Mouse (Mus musculus) retina, postnatal 7 days (tissue): ENCODE results near the gene Afg3l1.
"Not testable (repeated sequence)": the region's sequence is repeated elsewhere in the genome, so short reads cannot be mapped to it uniquely, and the experiment has no call there.

Experiments
- DNase-seq: peaks from one replicate; pipeline ENCODE4 v3.0.0-alpha.2; 2012; ENCODE audit warnings: low read depth, low spot score

The Afg3l1 gene

DNA sequence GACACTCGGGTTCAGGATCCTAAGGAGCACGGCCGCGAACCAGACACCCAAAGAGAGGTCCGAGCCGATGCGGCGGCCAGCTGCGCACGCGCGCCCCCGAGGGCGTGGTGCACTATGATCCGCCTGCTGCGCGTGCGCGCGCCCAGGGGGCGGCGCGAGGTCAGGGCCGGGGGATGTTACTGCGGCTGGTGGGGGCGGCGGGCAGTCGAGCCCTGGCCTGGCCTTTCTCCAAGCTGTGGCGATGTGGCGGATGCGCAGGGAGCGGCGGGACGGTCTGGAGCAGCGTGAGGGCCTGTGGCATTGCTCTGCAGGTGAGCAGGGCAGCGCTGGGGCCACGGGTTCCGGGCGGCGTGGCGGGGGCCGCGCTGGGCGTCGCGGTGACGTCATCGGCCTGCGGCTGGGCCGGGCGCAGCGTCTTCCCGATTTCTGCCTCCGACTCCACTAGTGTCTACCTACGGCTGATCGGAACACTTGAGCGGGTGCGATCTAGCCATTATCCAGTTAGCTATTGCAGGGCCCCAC is at the start of gene Afg3l1:
Gene Afg3l1, plus strand, starts transcription at position 167 of the 522 bp plus-strand sequence.
- peak; percentile 90 for DNase-seq

DNA sequence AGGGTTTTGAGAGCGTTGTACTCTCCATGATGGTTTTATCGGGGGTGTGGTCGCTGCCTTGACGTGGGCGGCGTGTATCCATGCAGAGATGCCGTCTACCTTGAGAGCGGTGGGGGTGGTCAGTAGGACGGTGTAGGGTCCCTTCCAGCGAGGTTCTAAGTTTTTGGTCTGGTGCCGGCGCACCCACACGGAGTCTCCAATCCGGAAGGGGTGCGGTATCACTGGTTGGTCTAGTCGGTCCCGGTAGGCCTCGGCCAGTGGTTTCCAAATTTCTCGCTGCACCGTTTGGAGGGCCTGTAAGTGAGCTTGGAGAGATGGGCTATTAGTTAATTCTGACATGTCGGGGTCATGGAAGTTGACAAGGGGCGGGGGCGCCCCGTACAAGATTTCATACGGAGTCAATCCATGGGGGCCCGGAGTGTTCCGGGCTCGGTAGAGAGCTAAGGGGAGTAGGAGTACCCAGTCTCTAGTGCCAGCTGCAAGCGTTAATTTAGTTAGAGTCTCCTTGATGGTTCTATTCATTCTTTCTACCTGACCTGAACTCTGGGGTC is 49.3 kb upstream of the Afg3l1 start:
- DNase-seq, result no peak

DNA sequence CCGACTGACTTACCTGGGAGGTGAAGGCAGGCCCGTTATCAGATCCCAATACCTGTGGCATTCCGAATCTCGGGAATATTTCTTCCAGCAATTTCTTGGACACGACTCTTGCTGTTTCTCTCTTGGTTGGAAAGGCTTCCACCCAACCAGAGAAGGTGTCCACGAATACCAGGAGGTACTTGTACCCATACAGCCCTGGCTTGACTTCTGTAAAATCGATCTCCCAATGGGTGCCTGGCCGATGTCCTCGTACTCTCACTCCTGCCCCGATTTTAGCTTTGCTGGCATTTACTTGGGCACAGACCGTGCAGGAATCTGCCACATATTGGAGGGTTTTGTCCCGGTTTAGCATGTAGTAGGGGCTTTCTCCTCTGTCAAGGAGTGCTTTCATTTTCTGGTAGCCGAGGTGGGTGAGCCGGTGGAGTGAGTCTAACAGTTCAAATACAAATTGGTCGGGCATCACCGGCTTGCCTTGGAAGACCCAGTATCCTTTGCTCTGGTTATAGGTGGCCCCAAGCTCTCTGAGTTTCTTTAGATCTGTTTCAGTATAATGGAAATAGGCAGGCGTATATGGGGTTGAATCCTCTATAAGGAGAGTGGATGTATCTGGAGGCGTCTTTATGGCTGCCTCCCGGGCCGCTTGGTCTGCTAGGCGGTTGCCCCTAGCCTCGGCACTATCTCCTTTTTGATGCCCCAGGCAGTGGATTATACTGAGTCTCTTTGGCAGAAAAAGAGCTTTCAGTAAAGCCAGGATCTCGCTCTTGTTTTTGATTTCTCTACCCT is 48.6 kb upstream of the Afg3l1 start:
- DNase-seq, result no peak

DNA sequence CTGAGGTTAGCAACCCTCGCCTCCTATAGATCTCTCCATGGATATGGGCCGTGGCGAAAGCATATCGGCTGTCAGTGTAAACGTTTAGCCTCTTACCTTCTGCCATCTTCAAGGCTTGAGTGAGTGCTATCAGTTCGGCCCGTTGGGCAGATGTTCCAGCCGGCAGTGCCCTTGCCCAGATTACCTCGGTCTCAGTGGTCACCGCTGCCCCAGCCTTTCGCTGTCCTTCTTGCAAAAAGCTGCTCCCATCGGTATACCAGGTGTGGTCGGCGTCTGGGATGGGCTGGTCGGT is 48.0 kb upstream of the Afg3l1 start:
- not testable (repeated sequence) for DNase-seq

DNA sequence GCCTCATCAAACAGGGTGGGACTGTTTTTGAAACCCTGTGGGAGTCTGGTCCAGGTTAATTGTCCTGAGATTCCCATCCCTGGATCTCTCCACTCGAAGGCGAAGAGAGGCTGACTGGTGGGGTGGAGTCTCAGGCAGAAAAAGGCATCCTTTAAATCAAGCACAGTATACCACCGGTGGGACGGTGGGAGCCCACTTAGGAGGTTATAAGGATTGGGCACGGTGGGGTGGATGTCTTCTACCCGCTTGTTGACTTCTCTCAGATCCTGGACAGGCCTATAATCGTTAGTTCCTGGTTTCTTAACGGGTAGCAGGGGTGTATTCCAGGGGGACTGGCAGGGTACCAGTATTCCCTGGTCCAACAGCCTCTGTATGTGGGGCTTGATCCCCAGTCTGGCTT is 46.8 kb upstream of the Afg3l1 start:
- not testable (repeated sequence) for DNase-seq

DNA sequence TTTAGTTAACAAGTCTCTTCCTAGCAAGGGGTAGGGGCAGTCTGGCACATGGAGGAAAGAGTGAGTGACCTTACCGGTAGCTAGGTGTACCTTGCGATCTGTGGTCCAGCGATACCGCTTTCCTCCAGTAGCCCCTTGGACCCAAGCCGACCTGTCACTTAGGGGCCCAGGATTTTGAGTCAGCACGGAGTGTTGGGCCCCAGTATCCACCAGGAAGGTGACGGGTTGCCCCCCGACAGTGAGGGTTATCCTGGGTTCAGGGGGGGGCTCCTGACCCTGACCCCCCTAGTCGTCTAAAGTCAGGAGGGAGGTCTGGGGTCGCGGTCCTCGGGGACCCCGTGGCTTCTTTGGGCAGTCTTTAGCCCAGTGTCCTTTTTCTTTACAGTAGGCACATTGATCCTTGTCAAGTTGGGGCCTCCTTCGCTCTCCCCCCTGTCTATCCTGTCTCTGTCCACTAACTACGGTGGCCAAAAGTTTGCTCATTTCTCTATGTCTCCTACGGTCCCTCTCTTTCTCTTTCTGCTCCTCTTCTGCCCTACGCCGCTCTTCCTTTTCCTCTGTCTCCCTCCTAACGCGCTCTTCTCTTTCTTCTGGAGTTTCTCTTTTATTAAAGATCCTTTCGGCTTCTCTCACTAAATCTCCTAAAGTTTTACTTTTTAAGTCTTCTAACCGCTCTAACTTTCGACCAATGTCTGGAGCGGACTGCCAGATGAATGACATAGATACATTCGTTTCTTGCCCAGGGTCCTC is 45.9 kb upstream of the Afg3l1 start:
- no peak for DNase-seq

DNA sequence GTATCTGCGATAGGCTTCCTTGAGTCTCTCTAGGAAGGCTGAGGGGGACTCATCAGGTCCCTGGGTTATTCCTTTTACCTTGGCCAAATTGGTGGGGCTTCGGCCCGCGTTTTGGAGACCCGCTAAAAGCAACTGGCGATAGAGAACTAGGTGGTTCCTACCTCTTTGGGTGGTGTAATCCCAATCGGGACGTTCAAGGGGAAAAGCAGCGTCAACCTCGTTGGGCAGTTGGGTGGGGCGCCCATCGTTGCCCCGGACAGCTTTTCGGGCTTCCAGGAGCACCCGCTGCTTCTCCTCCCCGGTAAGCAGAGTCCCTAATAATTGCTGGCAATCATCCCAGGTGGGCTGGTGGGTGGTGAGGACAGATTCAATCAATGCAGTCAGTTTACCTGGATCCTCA is 45.3 kb upstream of the Afg3l1 start:
- DNase-seq, result no peak

DNA sequence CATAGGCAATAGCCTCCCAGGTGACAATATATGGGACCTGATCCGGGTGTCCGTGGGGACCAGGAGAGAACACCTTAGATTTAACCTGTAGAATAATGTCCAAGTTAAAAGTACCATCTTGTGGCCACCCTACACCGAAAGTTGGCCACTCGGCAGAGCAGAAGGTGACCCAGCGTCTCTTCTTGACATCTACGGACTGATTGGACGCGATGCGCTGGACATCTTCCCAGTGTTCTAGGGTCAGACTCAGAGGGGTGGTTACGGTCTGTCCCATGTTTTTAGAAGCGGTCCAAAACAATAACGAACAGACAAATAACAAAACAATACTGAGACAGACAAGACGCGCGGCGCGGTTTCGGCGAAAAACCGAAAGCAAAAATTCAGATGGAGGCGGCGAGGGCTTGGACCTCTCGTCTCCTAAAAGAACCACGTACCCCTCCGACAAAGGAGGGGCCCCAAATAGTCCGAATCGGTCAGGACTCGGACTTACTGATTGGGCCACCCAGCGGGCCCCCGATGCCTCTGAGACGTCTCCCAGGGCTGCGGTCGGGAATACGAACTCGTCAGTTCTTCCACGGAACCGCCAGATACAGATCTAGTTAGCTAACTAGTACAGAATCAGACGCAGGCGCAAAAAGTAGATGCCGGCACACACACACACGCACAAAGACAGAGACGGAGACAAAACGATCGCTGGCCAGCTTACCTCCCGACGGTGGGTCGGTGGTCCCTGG is 44.3 kb upstream of the Afg3l1 start:
- not testable (repeated sequence) for DNase-seq

DNA sequence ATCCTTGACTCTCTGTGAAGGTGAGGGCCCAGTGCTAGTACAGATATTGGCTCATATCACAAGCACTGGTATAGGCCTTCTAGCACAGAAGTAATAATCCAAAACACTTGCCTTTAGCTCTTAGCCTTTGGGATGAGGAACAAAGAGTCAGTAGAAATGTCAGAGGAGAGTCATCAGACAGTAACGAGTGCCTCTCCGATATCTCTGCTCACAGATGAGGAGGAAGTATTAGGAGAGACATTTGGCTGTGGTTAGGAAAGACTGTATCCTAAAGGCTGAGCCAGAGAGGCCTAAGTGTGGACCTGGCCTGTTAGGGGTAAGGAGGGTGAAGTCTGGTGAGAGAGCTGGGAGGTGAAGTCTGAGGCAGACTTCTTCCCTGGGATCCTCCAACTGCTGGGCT is 35.9 kb upstream of the Afg3l1 start:
- no peak for DNase-seq

DNA sequence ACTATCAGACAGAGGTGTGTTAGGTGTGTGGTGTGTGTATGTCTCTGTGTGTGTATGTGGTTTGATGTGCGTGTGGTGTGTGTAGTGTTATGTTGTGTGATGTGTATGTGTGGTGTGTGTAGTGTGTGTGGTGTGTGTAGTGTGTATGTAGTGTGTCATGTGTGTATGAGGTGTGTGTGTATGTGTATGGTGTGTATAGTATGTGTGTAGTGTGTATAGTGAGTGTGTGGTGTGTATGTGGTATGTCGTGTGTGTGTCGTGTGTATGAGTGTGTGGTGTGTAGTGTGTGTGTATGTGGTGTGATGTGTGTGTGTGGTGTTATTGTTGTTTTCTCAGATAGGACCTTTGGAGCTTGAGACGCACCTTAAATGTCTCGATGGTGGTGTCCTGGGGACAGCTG is 35.4 kb upstream of the Afg3l1 start:
- DNase-seq, result no peak

DNA sequence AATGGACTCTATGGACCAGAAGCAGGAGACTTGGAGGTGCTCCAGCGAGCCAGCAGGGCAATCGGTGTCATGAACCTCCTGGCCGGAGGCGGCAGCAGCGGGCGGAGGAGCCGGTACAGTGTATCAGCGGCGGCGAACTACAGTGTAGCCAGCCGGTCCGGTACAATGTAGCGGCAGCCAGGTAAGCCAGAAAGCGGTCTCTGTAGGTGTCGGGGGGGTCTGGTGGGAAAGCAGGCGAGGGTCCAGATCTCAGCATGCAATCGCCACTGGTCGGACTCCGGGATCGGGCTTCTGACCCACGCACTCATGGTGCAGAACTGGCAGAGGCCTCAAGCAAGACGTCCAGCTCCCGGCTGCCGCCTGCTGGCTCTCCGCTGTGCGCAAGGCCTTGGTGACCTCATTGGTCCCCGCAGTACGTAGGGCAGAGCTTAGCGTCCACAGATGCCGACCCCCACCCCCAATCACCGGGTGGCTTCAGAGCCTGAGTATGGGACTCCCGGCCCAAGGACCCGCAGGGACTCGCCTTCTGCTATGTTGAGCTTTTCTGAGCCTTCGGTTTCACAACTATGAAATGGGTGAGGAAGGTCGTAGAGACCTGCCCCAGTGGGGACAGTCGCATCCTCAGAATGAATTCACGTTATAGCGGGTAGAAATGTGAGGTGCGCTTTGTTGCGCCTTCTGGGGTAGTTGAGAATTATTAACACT is 34.7 kb upstream of the Afg3l1 start:
- peak; percentile 85 for DNase-seq

DNA sequence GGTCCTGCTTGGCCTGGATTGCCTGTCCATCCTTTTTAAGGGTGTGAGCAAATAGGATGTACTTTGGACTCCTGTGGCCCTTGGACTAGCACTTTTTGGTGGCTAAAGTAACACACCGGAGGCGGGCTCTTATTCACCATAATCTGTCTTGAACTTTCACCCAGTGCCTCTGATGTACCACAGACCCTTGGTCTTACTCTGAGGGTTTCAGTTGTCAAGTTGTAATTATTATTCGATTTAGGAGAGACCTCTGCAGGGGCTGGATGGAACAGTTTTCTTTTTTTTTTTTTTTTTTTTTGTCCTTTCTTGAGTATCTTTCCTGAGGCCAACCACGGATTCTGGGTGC is 34.2 kb upstream of the Afg3l1 start:
- DNase-seq, result no peak

DNA sequence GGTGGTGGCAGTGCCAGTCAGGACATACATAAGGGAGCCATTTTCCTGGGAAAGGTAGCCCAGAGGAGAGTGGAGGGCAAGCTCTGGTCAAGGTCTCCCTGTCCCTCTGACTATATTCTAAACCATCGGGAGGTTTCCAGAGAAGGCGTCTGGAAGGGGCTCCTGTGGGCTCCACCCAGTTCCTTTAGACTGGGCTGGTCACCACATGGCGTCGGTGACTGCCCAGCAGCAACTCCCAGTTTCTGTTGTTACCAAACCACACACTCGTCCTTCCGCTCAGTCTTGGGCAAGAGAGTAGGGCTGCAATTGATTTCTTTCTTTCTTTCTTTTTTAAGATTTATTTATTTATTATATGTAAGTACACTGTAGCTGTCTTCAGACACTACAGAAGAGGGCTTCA is 33.6 kb upstream of the Afg3l1 start:
- DNase-seq, result no peak

DNA sequence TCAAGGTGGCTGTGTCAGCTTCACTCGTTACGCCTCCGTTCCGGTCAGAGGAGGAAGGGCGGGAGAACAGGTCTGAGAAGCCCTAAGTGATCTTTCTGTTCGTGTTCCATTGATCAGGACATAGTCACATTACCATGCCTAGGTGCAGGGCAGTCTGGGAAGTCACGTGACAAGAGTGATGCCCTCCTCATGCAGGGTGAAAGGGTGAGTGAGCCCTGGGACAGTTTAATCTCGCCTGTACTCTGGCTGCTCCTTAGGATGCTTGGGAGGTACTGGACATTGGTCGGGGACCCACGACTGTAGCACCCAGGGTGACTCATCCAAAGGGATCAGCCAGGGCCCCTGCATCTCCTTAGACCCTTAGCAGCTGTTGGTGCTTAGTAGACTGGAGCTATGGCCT is 31.7 kb upstream of the Afg3l1 start:
- DNase-seq, result no peak

DNA sequence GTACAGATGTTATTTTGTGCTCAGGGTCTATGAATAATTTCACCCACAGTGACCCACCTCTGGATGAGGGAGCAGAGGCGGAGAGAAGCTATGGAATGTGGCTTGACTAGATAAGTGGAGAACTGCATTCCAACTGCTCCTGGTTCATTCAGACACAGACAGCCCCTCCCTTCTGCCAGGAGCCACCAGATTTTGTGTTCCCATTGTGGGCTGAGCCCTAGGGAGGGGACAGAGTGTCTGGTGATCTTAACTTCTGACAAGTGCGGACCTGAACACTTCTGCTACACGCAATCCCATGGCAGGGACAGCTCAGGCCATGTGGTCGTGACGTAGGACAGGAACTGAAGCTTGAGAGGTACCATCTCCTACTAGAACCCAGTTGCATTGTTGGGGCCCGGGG is 30.9 kb upstream of the Afg3l1 start:
- DNase-seq, result no peak

DNA sequence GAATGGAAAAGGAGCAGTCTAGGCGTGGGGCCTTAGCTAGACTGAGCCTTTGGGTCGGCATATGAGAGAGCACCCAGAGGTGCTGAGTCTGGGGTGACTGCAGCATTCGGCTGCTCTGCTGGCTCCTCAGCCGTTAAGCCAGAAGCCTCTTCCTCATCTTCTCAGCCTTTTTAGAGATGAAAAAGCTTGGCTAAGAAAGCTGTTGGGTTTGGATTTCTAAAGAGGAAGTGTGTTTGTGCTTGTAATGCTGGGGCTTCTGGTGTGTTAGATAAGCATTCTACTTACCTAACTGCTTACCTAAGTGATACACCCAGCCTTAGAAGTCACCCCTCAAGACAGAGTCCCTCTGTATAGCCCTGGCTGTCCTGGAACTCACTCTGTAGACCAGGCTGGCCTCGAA is 26.9 kb upstream of the Afg3l1 start:
- DNase-seq, result no peak

DNA sequence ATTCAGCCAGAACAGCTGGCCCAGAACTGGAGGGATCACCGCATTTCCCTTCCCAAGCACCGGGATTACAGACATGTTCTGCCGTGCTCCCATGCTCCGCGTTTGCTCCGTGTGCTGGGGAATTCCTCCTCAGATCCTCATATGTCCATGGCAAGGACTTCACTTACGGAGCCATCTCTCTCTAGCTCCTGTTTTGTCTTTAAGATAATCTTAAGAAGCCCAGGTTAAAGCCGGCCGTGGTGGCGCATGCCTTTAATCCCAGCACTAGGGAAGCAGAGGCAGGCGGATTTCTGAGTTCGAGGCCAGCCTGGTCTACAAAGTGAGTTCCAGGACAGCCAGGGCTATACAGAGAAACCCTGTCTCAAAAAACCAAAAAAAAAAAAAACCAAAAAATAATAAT is 26.0 kb upstream of the Afg3l1 start:
- not testable (repeated sequence) for DNase-seq

DNA sequence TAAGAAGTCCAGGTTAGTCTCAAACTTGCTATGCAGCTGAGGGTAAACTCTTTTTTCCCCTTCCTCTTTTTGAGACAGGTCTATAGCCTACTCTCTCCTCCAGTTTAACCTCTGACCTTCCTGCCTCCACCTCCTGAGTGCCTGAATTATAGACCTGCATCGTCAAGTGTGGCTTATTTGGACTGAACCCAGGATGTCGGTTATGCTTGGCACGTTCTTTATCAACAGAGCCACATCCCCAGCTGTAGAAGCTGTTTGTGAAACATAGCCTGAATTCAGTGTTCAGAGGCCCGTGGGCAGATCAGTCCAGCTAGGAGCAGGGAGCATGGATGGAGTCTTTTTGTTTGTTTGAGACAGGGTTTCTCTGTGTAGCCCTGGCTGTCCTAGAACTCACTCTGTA is 25.6 kb upstream of the Afg3l1 start:
- DNase-seq, result no peak

DNA sequence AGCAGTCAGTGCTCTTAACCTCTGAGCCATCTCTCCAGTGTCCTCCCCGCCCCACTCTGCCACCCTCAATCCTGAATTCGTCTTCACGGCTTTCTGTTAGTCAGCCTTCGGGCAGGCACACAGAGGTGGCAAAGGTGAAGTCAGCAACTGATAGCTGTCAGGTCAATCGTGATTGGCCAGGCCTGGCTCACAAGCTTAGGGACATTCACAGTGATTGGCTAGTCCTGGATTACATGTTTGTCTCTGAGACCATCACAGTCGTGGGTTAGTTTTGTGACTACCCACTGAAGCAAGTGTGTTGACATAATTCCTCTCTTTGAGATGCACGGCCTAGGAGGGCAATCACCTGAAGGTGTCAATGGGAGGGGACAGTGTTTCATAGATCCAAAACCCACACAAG is 24.4 kb upstream of the Afg3l1 start:
- no peak for DNase-seq

DNA sequence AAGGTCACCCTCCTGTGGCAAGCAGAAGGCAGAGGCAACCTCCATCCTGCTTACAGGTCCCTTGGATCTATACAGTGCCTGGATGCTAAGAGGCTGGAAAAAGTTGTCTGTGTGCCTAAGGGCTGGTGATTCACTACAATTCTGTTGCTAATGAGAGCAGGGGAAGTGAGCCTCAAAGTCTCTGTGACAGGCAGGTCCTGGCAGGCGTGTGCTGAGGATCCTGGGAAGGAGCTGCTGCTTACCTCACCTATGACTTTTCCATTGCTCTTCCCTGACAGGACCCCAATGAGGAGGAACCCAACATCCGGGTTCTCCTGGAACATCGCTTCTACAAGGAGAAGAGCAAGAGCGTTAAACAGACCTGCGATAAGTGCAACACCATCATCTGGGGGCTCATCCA is 23.8 kb upstream of the Afg3l1 start:
- no peak for DNase-seq

DNA sequence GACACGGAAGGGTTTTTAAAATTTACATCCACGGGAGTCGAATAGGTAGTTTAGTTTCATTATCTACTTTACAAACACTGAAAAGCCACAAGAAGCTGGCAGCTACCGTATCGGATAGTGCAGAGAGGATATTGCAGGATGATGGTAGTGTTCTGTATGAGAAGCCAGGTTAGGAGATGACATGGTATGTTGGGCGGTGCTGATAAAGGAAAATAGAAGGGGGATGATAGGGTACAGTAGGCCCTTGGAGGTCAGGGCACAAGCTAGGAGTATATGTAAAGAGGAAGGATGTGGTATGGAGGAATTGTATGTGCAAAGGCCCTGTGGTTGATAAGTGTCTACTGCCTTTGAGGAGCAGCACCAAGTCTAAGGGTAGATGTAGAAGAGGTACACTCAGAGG is 23.1 kb upstream of the Afg3l1 start:
- DNase-seq, result no peak

DNA sequence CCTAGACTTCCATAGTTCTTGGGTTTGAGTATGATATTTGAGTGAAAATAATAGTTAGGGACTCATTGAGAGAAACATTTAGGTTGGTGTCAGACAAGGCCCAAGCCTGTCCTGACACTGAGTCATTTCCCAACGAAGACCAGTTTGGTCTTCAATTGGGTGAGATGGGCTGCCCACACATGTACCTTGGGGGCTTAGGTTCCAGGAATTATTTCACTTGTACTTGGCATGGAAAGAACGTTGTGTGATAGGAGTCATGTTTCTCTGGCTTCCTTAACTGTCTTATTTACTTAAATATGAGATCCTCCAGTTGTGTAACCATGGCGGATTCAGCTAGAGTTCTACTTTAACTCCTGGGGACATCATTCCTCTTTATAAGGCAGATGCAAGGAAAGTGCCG is 14.1 kb upstream of the Afg3l1 start:
- DNase-seq, result no peak
